Mouse (Mus musculus): ENCODE data around the gene Bach1. TPM values are rescaled to one million over a fixed set of nuclear protein-coding genes. Genes with fewer than 3 reads are reported as not detected.

Bach1 gene
- polyA plus RNA-seq, 1 experiment, result 8.8 TPM

GRCm38 (mm10) chr16:87708570-87708969 is 9.8 kb downstream of the Bach1 start:
- no peak for TF ChIP-seq E2F4 (IDR thresholded peaks at IDR 0.05; ENCODE audit: insufficient read depth)
- no peak for TF ChIP-seq CEBPB (IDR thresholded peaks at IDR 0.05; ENCODE audit: insufficient read depth, poor library complexity, severe bottlenecking)
- no peak for TF ChIP-seq MYOD1 (IDR thresholded peaks at IDR 0.05; ENCODE audit: control insufficient read depth in 1 of 3, insufficient read length in 2 of 3, low read depth in 2 of 3)
- TF ChIP-seq USF1 (IDR thresholded peaks at IDR 0.05; ENCODE audit: low read depth), result no peak
- no peak for TF ChIP-seq TCF12 (IDR thresholded peaks at IDR 0.05; ENCODE audit: insufficient read depth, poor library complexity, severe bottlenecking)
- TF ChIP-seq REST (IDR thresholded peaks at IDR 0.05; ENCODE audit: insufficient read depth, insufficient read length), result no peak
- no peak for TF ChIP-seq POLR2A (IDR thresholded peaks at IDR 0.05; ENCODE audit: insufficient read length, low read depth)
- no peak for TF ChIP-seq TCF3 (IDR thresholded peaks at IDR 0.05; ENCODE audit: insufficient read length, low read depth)
- no peak for TF ChIP-seq MAX (IDR thresholded peaks at IDR 0.05; ENCODE audit: low read depth)
- no peak for TF ChIP-seq POLR2AphosphoS2 (IDR thresholded peaks at IDR 0.05; ENCODE audit: insufficient read length, low read depth)
- no peak for TF ChIP-seq MYOG (IDR thresholded peaks at IDR 0.05; ENCODE audit: control insufficient read depth in 1 of 3, insufficient read depth in 1 of 3, insufficient read length in 2 of 3, low read depth in 2 of 3)
- H3K4me2 ChIP-seq (ENCODE audit: low read depth), result no peak overlapping the region

DNA sequence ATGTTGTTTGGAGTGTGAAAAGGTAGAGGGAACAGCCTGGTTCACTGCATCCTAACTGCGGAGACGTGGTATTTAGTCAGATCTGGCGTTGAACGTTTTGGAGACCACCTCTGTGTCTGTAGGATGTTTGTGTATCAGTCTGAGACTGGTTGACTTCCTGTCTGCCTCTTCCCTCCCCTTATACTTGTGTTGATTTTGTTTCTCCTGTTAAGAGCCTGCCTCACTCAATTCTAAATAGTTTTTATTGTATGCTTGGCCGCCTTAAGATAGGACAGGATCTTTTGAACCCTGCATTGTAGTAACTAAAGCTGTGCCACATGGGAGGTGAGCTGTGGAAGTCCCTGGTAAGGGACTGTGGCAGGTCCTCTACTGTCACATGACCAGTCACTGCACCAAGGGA is 10.4 kb downstream of the Bach1 start:
- Histone ChIP-seq H3ac (ENCODE audit: control insufficient read depth, insufficient read length) (no peak overlapping the region), H3K4me2 (ENCODE audit: low read depth) (no peak overlapping the region), H3K27me3 (ENCODE audit: control insufficient read depth, insufficient read depth, insufficient read length) (no peaks in the 10 kb centered on the region), H3K79me2 (ENCODE audit: control insufficient read depth, insufficient read depth) (peaks cover 100% of the 10 kb centered on the region), H3K36me3 (ENCODE audit: control insufficient read depth, insufficient read depth) (no peaks in the 10 kb centered on the region), H3K4me3 (no peak overlapping the region)
- TF ChIP-seq MYOD1 (IDR thresholded peaks at IDR 0.05; ENCODE audit: control insufficient read depth in 1 of 3, insufficient read length in 2 of 3, low read depth in 2 of 3) (no peak), MAX (IDR thresholded peaks at IDR 0.05; ENCODE audit: low read depth) (no peak), SRF (IDR thresholded peaks at IDR 0.05; ENCODE audit: control insufficient read depth, insufficient read length, low read depth) (no peak), REST (IDR thresholded peaks at IDR 0.05; ENCODE audit: insufficient read depth, insufficient read length) (no peak), USF1 (IDR thresholded peaks at IDR 0.05; ENCODE audit: low read depth) (no peak), CEBPB (IDR thresholded peaks at IDR 0.05; ENCODE audit: insufficient read depth, poor library complexity, severe bottlenecking) (no peak), POLR2AphosphoS2 (IDR thresholded peaks at IDR 0.05; ENCODE audit: insufficient read length, low read depth) (no peak), TCF3 (IDR thresholded peaks at IDR 0.05; ENCODE audit: insufficient read length, low read depth) (no peak), E2F4 (IDR thresholded peaks at IDR 0.05; ENCODE audit: insufficient read depth) (no peak), MYOG (IDR thresholded peaks at IDR 0.05; ENCODE audit: control insufficient read depth in 1 of 3, insufficient read depth in 1 of 3, insufficient read length in 2 of 3, low read depth in 2 of 3) (no peak), POLR2A (IDR thresholded peaks at IDR 0.05; ENCODE audit: insufficient read length, low read depth) (no peak), TCF12 (IDR thresholded peaks at IDR 0.05; ENCODE audit: insufficient read depth, poor library complexity, severe bottlenecking) (no peak)

More at GRCm38 (mm10) chr16:87708570-87708969, 9.8 kb downstream of the Bach1 start:
- no peaks in the 10 kb centered on the region for H3K36me3 ChIP-seq (ENCODE audit: control insufficient read depth, insufficient read depth)
- H3K4me3 ChIP-seq, result no peak overlapping the region
- no peaks in the 10 kb centered on the region for H3K27me3 ChIP-seq (ENCODE audit: control insufficient read depth, insufficient read depth, insufficient read length)
- H3K79me2 ChIP-seq (ENCODE audit: control insufficient read depth, insufficient read depth), result peaks cover 100% of the 10 kb centered on the region
- no peak overlapping the region for H3ac ChIP-seq (ENCODE audit: control insufficient read depth, insufficient read length)

DNA sequence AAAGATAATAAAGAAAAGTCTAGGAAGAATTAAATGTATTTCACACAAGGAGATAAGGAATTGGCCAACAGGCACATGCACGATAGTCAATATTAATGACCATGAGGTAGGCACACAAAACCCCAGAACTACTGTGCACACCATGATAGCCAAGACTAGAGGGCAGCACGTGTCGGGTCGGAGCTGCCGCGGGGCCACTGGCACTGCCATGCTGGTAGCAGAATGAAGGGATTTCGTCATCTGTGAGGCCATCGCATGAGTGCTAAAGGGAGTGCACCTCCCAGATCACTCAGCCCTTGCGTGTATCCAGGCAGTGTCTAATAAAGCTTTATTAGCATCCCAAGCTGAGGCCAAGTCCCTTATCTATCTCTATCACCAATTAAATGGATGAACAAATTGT is 11.2 kb downstream of the Bach1 start:
- Histone ChIP-seq H3K4me3 (no peak overlapping the region), H3K79me2 (ENCODE audit: control insufficient read depth, insufficient read depth) (peaks cover 100% of the 10 kb centered on the region), H3K36me3 (ENCODE audit: control insufficient read depth, insufficient read depth) (peaks cover under 1% of the 10 kb centered on the region), H3K27me3 (ENCODE audit: control insufficient read depth, insufficient read depth, insufficient read length) (no peaks in the 10 kb centered on the region), H3ac (ENCODE audit: control insufficient read depth, insufficient read length) (no peak overlapping the region), H3K4me2 (ENCODE audit: low read depth) (no peak overlapping the region)
- no peak for TF ChIP-seq TCF3 (IDR thresholded peaks at IDR 0.05; ENCODE audit: insufficient read length, low read depth)

DNA sequence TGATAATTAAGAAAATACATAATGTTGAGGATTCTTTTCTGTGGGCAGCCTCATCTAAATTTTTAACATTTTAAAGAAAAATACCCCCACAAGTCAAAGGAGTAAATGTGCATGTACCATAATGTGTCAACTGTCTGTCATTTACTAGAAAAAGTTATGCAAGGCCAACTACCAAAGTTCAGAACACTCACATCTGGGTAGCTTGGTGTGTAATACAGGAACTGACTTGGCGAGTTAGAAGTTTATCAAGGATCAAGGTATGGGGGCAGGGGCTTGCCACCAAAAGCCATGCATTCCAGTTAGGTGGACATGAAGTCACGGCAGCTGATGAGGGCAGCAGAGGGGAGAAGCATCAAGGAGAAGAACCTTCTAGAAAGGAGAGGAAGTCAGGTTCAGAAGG is 13.2 kb downstream of the Bach1 start:
- Histone ChIP-seq H3ac (ENCODE audit: control insufficient read depth, insufficient read length) (no peak overlapping the region), H3K4me3 (no peak overlapping the region), H3K36me3 (ENCODE audit: control insufficient read depth, insufficient read depth) (peaks cover 3% of the 10 kb centered on the region), H3K79me2 (ENCODE audit: control insufficient read depth, insufficient read depth) (peaks cover 100% of the 10 kb centered on the region), H3K4me2 (ENCODE audit: low read depth) (no peak overlapping the region), H3K27me3 (ENCODE audit: control insufficient read depth, insufficient read depth, insufficient read length) (no peaks in the 10 kb centered on the region)
- no peak for TF ChIP-seq POLR2AphosphoS2 (IDR thresholded peaks at IDR 0.05; ENCODE audit: insufficient read length, low read depth)
- TF ChIP-seq CEBPB (IDR thresholded peaks at IDR 0.05; ENCODE audit: insufficient read depth, poor library complexity, severe bottlenecking), result no peak
- no peak for TF ChIP-seq REST (IDR thresholded peaks at IDR 0.05; ENCODE audit: insufficient read depth, insufficient read length)
- no peak for TF ChIP-seq POLR2A (IDR thresholded peaks at IDR 0.05; ENCODE audit: insufficient read length, low read depth)

DNA sequence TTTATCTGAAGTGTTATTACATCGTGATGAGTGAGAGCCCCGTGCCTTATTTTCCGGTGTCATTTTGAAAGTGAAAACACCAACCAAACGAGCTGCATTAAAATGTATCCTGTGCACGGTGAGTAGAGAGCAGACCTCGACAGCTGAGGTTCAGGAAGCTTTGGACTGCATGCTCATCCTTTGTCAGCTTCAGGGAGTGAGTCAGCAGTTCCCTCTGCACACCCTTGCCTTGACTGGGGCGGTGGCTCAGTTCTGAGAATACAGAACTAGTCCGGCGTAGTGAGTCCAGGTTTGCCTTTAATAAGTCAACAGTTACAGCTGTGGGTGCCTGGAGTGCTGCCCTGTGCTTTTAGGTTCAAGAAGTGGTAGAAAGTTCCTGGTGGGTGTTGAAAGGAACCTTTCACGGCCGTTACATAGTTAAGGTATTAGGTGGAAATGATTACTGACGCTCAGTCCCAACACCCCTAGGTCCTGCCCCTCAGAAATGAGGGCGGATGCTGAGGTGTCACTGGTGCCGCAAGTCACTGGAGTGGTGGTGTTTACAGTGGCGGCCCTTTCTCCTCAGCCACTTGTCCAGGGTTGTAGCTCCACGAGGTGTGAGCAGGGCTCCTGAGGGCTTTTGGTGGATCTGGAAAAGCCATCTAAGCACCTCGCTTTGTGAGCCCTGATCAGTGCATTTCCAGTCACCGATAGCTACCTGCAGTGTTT is 14.4 kb downstream of the Bach1 start:
- no peak overlapping the region for H3K4me3 ChIP-seq
- H3K27me3 ChIP-seq (ENCODE audit: control insufficient read depth, insufficient read depth, insufficient read length), result no peaks in the 10 kb centered on the region
- no peak overlapping the region for H3ac ChIP-seq (ENCODE audit: control insufficient read depth, insufficient read length)
- no peak overlapping the region for H3K4me2 ChIP-seq (ENCODE audit: low read depth)
- peaks cover 100% of the 10 kb centered on the region for H3K79me2 ChIP-seq (ENCODE audit: control insufficient read depth, insufficient read depth)
- peaks cover 3% of the 10 kb centered on the region for H3K36me3 ChIP-seq (ENCODE audit: control insufficient read depth, insufficient read depth)
- TF ChIP-seq MYOD1 (IDR thresholded peaks at IDR 0.05; ENCODE audit: control insufficient read depth in 1 of 3, insufficient read length in 2 of 3, low read depth in 2 of 3) (peak in 1 of 3 experiments; percentile 17), POLR2A (IDR thresholded peaks at IDR 0.05; ENCODE audit: insufficient read length, low read depth) (no peak), MYOG (IDR thresholded peaks at IDR 0.05; ENCODE audit: control insufficient read depth in 1 of 3, insufficient read depth in 1 of 3, insufficient read length in 2 of 3, low read depth in 2 of 3) (peak in 1 of 3 experiments; percentile 27), TCF3 (IDR thresholded peaks at IDR 0.05; ENCODE audit: insufficient read length, low read depth) (no peak)

Measured in myocyte (in vitro differentiated cells).